Mouse (Mus musculus): ENCODE results near the gene Vgll3. TPM values are rescaled to one million over a fixed set of nuclear protein-coding genes. Genes with fewer than 3 reads are reported as not detected.

Vgll3 gene
- polyA plus RNA-seq (2015; fragmentation: Nextera tagmentation; extraction: Ambion mirVana), result 2.1 and 2.8 TPM in 2 replicates

DNA sequence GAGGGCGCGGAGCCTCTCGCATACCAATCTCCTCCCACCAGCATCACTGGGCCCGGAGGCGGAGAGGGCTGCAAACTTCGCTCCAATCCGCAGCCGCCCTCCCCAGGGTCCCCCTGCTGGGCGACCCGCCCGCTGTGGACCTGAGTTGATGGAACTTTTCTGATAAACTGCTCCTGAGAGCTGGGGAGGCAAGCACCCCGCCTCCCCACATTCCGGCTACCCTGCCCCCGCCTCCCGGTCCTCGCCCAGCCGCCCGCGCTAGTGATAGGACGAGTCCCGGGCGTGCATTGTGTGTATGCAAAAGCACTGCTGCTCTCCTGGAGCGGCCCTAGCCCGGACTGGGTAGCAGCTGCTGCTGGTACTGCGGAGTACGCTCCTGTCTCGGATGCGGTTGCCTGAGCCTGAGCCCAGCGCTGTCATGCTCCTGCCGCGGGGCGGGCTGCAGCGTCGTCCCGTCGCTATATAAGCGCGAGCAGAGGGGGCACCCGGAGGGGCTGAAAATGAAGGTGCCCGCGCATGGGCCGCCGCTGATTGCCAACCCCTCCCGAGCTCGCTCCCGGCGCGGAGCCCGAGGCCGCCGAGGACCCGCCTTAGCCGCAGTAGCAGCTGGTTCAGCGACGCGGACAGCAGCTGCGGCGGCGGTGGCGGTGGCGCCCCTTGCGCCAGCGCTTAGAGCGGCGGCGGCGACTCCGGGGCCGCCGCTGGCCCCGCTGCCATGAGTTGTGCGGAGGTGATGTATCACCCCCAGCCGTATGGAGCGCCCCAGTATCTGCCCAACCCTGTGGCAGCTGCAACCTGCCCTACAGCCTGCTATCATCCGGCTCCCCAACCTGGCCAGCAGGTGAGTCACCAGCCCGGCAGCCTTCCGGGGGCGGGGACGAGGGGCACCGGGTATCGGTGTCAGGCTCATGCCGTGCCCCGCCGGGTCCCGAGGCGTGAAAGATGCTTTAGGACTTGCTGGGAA lies at the start of gene Vgll3:
Vgll3 (plus strand) TSS at position 340 of the 964 bp plus-strand sequence.
- ATAC-seq (replicated peaks; ENCODE audit: low FRiP score, low read depth), result peak; percentile 96
- no peaks in the 10 kb centered on the region for H3K27me3 ChIP-seq (ENCODE audit: insufficient read depth, low read length)
- peak within 1 kb of the TSS; percentile 55 for H3K9ac ChIP-seq (ENCODE audit: low read depth, low read length)
- WGBS, result under 1% methylated on average over 85 of the region's 86 CpGs
- H3K36me3 ChIP-seq (ENCODE audit: insufficient read depth, low read length), result no peaks in the 10 kb centered on the region
- no peaks in the 10 kb centered on the region for H3K4me1 ChIP-seq (replicated peaks; ENCODE audit: insufficient read depth, low read length)
- no peaks in the 10 kb centered on the region for H3K9me3 ChIP-seq (replicated peaks; ENCODE audit: low read length)
- DNase-seq (ENCODE audit: low spot score), result peak; percentile 78
- H3K4me3 ChIP-seq (replicated peaks; ENCODE audit: low read depth, low read length), result peak within 1 kb of the TSS; percentile 56
- peak; percentile 43; the same call in 1 of the 2 replicates for TF ChIP-seq CTCF (IDR thresholded peaks at IDR 0.05; ENCODE audit: low read depth)
- peak within 1 kb of the TSS; percentile 37 for H3K27ac ChIP-seq
- peak within 1 kb of the TSS; percentile 88 for H3K4me2 ChIP-seq (ENCODE audit: low read length)

DNA sequence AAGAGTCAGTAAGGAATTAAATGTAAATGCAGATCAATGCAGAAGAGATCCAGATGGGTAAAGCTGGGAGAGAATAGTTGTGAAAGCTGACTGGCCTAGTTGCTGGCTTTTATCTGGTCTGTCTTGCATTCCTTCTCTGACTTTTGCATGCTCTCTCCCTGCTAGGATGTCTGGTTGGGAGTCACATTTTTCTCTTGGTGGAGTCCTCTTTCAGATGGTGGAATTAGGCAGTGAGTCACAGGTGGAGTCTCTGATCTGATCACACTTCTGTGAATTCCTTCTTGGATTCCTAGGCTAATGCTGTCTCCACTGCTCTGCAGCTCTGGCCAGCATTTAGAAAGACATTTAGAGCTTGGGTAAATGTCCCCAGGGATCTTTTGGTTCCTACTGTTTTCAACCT lies 49.1 kb upstream of the Vgll3 start:
- TF ChIP-seq CTCF (IDR thresholded peaks at IDR 0.05; ENCODE audit: low read depth), result no peak

GRCm38 (mm10) chr16:65785959-65786358 lies 29.1 kb upstream of the Vgll3 start:
- Histone ChIP-seq H3K4me2 (ENCODE audit: low read length) (no peak overlapping the region), H3K4me3 (replicated peaks; ENCODE audit: low read depth, low read length) (no peak overlapping the region), H3K9ac (ENCODE audit: low read depth, low read length) (no peak overlapping the region), H3K9me3 (replicated peaks; ENCODE audit: low read length) (no peaks in the 10 kb centered on the region), H3K36me3 (ENCODE audit: insufficient read depth, low read length) (no peaks in the 10 kb centered on the region), H3K4me1 (replicated peaks; ENCODE audit: insufficient read depth, low read length) (no peaks in the 10 kb centered on the region), H3K27ac (no peak overlapping the region), H3K27me3 (ENCODE audit: insufficient read depth, low read length) (no peaks in the 10 kb centered on the region)
- peak; percentile 62 for TF ChIP-seq CTCF (IDR thresholded peaks at IDR 0.05; ENCODE audit: low read depth)
- 44% methylated on average over 1 of the region's 1 CpGs for WGBS
- ATAC-seq (replicated peaks; ENCODE audit: low FRiP score, low read depth) (no peak), DNase-seq (ENCODE audit: low spot score) (peak; percentile 40)

More for the DNA sequence above, 49.1 kb upstream of the Vgll3 start:
- Histone ChIP-seq H3K9me3 (replicated peaks; ENCODE audit: low read length) (no peaks in the 10 kb centered on the region), H3K36me3 (ENCODE audit: insufficient read depth, low read length) (no peaks in the 10 kb centered on the region), H3K4me2 (ENCODE audit: low read length) (no peak overlapping the region), H3K4me3 (replicated peaks; ENCODE audit: low read depth, low read length) (no peak overlapping the region), H3K4me1 (replicated peaks; ENCODE audit: insufficient read depth, low read length) (no peaks in the 10 kb centered on the region), H3K27ac (no peak overlapping the region), H3K27me3 (ENCODE audit: insufficient read depth, low read length) (no peaks in the 10 kb centered on the region), H3K9ac (ENCODE audit: low read depth, low read length) (no peak overlapping the region)
- DNase-seq (ENCODE audit: low spot score) (no peak), ATAC-seq (replicated peaks; ENCODE audit: low FRiP score, low read depth) (no peak)

- Histone ChIP-seq H3K4me3 (replicated peaks; ENCODE audit: low read depth, low read length) (peak overlapping the region; percentile 56), H3K27me3 (ENCODE audit: insufficient read depth, low read length) (no peaks in the 10 kb centered on the region), H3K9ac (ENCODE audit: low read depth, low read length) (peak overlapping the region; percentile 46; the same call in 1 of the 2 replicates), H3K4me1 (replicated peaks; ENCODE audit: insufficient read depth, low read length) (no peaks in the 10 kb centered on the region), H3K4me2 (ENCODE audit: low read length) (peak overlapping the region; percentile 88), H3K27ac (no peak overlapping the region), H3K36me3 (ENCODE audit: insufficient read depth, low read length) (no peaks in the 10 kb centered on the region), H3K9me3 (replicated peaks; ENCODE audit: low read length) (no peaks in the 10 kb centered on the region)
- TF ChIP-seq CTCF (IDR thresholded peaks at IDR 0.05; ENCODE audit: low read depth), result no peak
- ATAC-seq (replicated peaks; ENCODE audit: low FRiP score, low read depth), result no peak
- no peak for DNase-seq (ENCODE audit: low spot score)
- whole genome bisulfite sequencing, result 36% methylated on average over 3 of the region's 3 CpGs
Measured at GRCm38 (mm10) chr16:65816059-65816458, 1.0 kb downstream of the Vgll3 start.

DNA sequence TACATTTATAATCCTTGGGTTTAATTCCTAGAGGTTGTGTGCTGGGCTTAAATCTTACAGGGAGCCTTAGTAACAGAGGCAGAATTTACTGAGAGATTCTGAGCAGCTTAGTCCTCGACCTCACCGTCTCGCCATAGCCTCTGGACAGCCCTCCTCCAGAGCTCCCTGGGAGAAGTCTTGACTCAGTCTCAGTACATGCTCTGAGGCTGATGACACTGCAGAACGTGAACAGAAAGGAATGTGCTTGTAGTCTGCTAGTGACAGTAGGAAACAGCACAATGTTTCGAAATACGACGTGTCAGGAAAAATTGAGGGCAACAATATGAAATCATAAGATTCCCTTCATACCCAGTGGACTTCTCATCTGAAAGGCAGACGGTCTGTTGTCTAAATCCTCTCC lies 3.7 kb downstream of the Vgll3 start:
- peak; percentile 3 for DNase-seq (ENCODE audit: low spot score)
- H3K9me3 ChIP-seq (replicated peaks; ENCODE audit: low read length), result no peaks in the 10 kb centered on the region
- H3K36me3 ChIP-seq (ENCODE audit: insufficient read depth, low read length), result no peaks in the 10 kb centered on the region
- no peaks in the 10 kb centered on the region for H3K4me1 ChIP-seq (replicated peaks; ENCODE audit: insufficient read depth, low read length)
- WGBS, result 70% methylated on average over 8 of the region's 8 CpGs
- H3K4me2 ChIP-seq (ENCODE audit: low read length), result no peak overlapping the region
- H3K9ac ChIP-seq (ENCODE audit: low read depth, low read length), result no peak overlapping the region
- no peak for TF ChIP-seq CTCF (IDR thresholded peaks at IDR 0.05; ENCODE audit: low read depth)
- H3K27ac ChIP-seq, result no peak overlapping the region
- H3K27me3 ChIP-seq (ENCODE audit: insufficient read depth, low read length), result no peaks in the 10 kb centered on the region
- no peak overlapping the region for H3K4me3 ChIP-seq (replicated peaks; ENCODE audit: low read depth, low read length)
- ATAC-seq (replicated peaks; ENCODE audit: low FRiP score, low read depth), result no peak

DNA sequence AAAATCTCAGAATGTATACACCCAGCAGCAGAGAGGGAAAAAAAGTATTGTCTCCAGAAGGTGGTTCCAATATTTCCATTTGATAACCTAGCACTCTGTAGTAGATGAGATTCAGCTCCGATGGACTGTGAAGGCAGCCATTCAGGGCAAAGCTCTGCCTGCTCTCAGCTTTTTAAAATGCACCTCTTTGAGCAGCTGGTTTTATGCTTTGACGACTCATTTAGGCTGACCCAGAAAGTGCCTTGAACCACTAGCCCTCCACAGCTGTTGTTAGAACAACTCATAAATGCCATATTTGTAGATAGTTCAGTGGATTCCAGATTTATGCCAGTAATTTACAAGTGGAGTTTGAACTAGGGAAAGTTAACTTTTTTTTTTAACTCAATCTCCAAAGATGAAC lies 5.7 kb downstream of the Vgll3 start:
- WGBS, result 54% methylated on average over 2 of the region's 2 CpGs
- no peaks in the 10 kb centered on the region for H3K27me3 ChIP-seq (ENCODE audit: insufficient read depth, low read length)
- DNase-seq (ENCODE audit: low spot score), result peak; percentile 4
- H3K4me3 ChIP-seq (replicated peaks; ENCODE audit: low read depth, low read length), result no peak overlapping the region
- H3K27ac ChIP-seq, result no peak overlapping the region
- no peaks in the 10 kb centered on the region for H3K36me3 ChIP-seq (ENCODE audit: insufficient read depth, low read length)
- no peaks in the 10 kb centered on the region for H3K9me3 ChIP-seq (replicated peaks; ENCODE audit: low read length)
- no peaks in the 10 kb centered on the region for H3K4me1 ChIP-seq (replicated peaks; ENCODE audit: insufficient read depth, low read length)
- ATAC-seq (replicated peaks; ENCODE audit: low FRiP score, low read depth), result no peak
- no peak overlapping the region for H3K9ac ChIP-seq (ENCODE audit: low read depth, low read length)
- TF ChIP-seq CTCF (IDR thresholded peaks at IDR 0.05; ENCODE audit: low read depth), result no peak
- H3K4me2 ChIP-seq (ENCODE audit: low read length), result no peak overlapping the region
